Mouse (Mus musculus): ENCODE measurements around the gene Frmpd4.

- TF ChIP-seq CTCF (IDR thresholded peaks at IDR 0.05; ENCODE audit: low read depth) = no peak
- no peak for TF ChIP-seq EP300 (IDR thresholded peaks at IDR 0.05; ENCODE audit: low read depth)
Measured at GRCm38 (mm10) chrX:168350431-168350830, 226.6 kb downstream of the Frmpd4 start.
